Mouse (Mus musculus) neural tube, embryonic 14.5 days (tissue): ENCODE data around the gene Rab26. TPM values are rescaled to one million over a fixed set of nuclear protein-coding genes. Genes with fewer than 3 reads are reported as not detected.

Experiments
- ATAC-seq: fragments of 200-750 bp; cut with Nextera tagmentation; 2 replicates; pipeline ENCODE4 v1.8.0; 2017; ENCODE audit warnings: low read depth, mild to moderate bottlenecking, moderate TSS enrichment, moderate library complexity
- H3K27ac ChIP-seq: fragments of 300-500 bp; sonication (generic); 2 replicates; pipeline ENCODE4 v1.5.1; 2014; ENCODE audit warnings: low read depth, mild to moderate bottlenecking, control low read depth, low read length, moderate library complexity, mixed read lengths
- H3K27me3 ChIP-seq: fragments of 300-500 bp; sonication (generic); 2 replicates; pipeline ENCODE4 v1.6.1; 2014; ENCODE audit warnings: low read length; ENCODE audit not compliant: control insufficient read depth, insufficient read depth
- H3K36me3 ChIP-seq: fragments of 300-500 bp; sonication (generic); 2 replicates; pipeline ENCODE4 v1.6.1; 2014; ENCODE audit warnings: low read length, mixed read lengths; ENCODE audit not compliant: control insufficient read depth, insufficient read depth
- H3K4me1 ChIP-seq: fragments of 300-500 bp; sonication (generic); 2 replicates; pipeline ENCODE4 v1.6.1; 2014; ENCODE audit warnings: low read length; ENCODE audit not compliant: control insufficient read depth, insufficient read depth
- H3K4me2 ChIP-seq: fragments of 300-500 bp; sonication (generic); 2 replicates; pipeline ENCODE4 v1.6.1; 2014; ENCODE audit warnings: mild to moderate bottlenecking, low read depth, low read length, control low read depth
- H3K4me3 ChIP-seq: fragments of 300-500 bp; sonication (generic); 2 replicates; pipeline ENCODE4 v1.5.1; 2014; ENCODE audit warnings: low read depth, low read length, control low read depth, mixed read lengths
- H3K9ac ChIP-seq: fragments of 300-500 bp; sonication (generic); replicated peaks from 2 replicates; pipeline ENCODE4 v1.6.1; 2014; ENCODE audit warnings: low read depth, mild to moderate bottlenecking, control low read depth, low read length, mixed read lengths
- H3K9me3 ChIP-seq: fragments of 300-500 bp; sonication (generic); 2 replicates; pipeline ENCODE4 v1.6.1; 2016; ENCODE audit warnings: low read length; ENCODE audit not compliant: control insufficient read depth
- WGBS: fragments of 180-500 bp; shearing (Covaris S2); extraction: QIAGEN DNeasy Blood & Tissue Kit; methylation state at CpG from one replicate; pipeline ENCODE4 v1.1.7; 2014; 5-methylcytosine and 5-hydroxymethylcytosine counted together
- polyA plus RNA-seq: library from polyadenylated mRNA; unstranded; fragments of >200 nt; fragmentation: Nextera tagmentation; extraction: Ambion mirVana; gene quantifications from 2 replicates; pipeline ENCODE4 v1.2.1, GENCODE M21; 2014

Rab26 gene
- polyA plus RNA-seq, 1 experiment from 2014 or later, result 5.7 TPM

GRCm38 (mm10) chr17:24478663-24479380 lies 55.2 kb downstream of the Rab26 start, which contains the start of gene Mlst8:
Gene Mlst8 (minus strand): TSS chr17:24479078.
- H3K9me3 ChIP-seq, result no peaks in the 10 kb centered on the region
- H3K4me3 ChIP-seq, result peak within 1 kb of the TSS; percentile 70
- ATAC-seq, result peak; percentile 93
- 0% methylated on average over 48 of the region's 48 CpGs for WGBS
- H3K4me1 ChIP-seq, result peaks cover 11% of the 10 kb centered on the region
- peaks cover 28% of the 10 kb centered on the region for H3K36me3 ChIP-seq
- peak within 1 kb of the TSS; percentile 95 for H3K27ac ChIP-seq
- H3K9ac ChIP-seq, result peak within 1 kb of the TSS; percentile 78
- H3K4me2 ChIP-seq, result peak within 1 kb of the TSS; percentile 75
- H3K27me3 ChIP-seq, result no peaks in the 10 kb centered on the region

- H3K27ac ChIP-seq, result 0 out of 2 replicates have a peak overlapping the region, but pooled peaks have one; percentile 34
- peaks cover 29% of the 10 kb centered on the region for H3K36me3 ChIP-seq
- peaks cover 17% of the 10 kb centered on the region for H3K4me1 ChIP-seq
- WGBS, result 57% methylated on average over 11 of the region's 11 CpGs
- peak overlapping the region; percentile 70 for H3K4me3 ChIP-seq
- peak; percentile 23 for ATAC-seq
- peak overlapping the region; percentile 78 for H3K9ac ChIP-seq
- no peaks in the 10 kb centered on the region for H3K9me3 ChIP-seq
- peak overlapping the region; percentile 75 for H3K4me2 ChIP-seq
- H3K27me3 ChIP-seq, result no peaks in the 10 kb centered on the region
Measured at GRCm38 (mm10) chr17:24477985-24478600, 55.9 kb downstream of the Rab26 start.

Other genes with a start within 250 kb of the Rab26 start
- 0.68 and 0.87 TPM in 2 replicates for gene Abca17, start 183.1 kb downstream of the Rab26 start, polyA plus RNA-seq
- gene Abca3, start 182.3 kb downstream of the Rab26 start, polyA plus RNA-seq, result 33.0 and 37.1 TPM in 2 replicates
- gene Rnps1, start 119.6 kb downstream of the Rab26 start, polyA plus RNA-seq, result 285 and 287 TPM in 2 replicates
- gene Eci1, start 107.6 kb downstream of the Rab26 start, polyA plus RNA-seq, result 44.2 and 49.9 TPM in 2 replicates
- 6.5 and 7.5 TPM in 2 replicates for gene Dnase1l2, start 91.1 kb downstream of the Rab26 start, polyA plus RNA-seq
- gene E4f1, start 63.9 kb downstream of the Rab26 start, polyA plus RNA-seq, result 34.6 and 36.9 TPM in 2 replicates
- 73.3 and 75.4 TPM in 2 replicates for gene Pgp, start 63.8 kb downstream of the Rab26 start, polyA plus RNA-seq
- 0.68 TPM in 1 of 2 replicates, not detected in the other for gene Bricd5, start 60.3 kb downstream of the Rab26 start, polyA plus RNA-seq
- 36.2 and 38.0 TPM in 2 replicates for gene Mlst8, start 55.1 kb downstream of the Rab26 start, polyA plus RNA-seq
- gene Caskin1, start 45.6 kb downstream of the Rab26 start, polyA plus RNA-seq, result 44.9 and 52.2 TPM in 2 replicates
- gene Traf7, start 6.3 kb downstream of the Rab26 start, polyA plus RNA-seq, result 74.2 and 76.6 TPM in 2 replicates
- 30.8 and 37.5 TPM in 2 replicates for gene Pkd1, start 15.6 kb upstream of the Rab26 start, polyA plus RNA-seq
- 74.7 and 87.7 TPM in 2 replicates for gene Tsc2, start 98.4 kb upstream of the Rab26 start, polyA plus RNA-seq
- gene Nthl1, start 98.5 kb upstream of the Rab26 start, polyA plus RNA-seq, result 6.8 and 7.3 TPM in 2 replicates
- 49.3 and 52.6 TPM in 2 replicates for gene Slc9a3r2, start 116.1 kb upstream of the Rab26 start, polyA plus RNA-seq
- not detected in 2 replicates for gene Npw, start 124.2 kb upstream of the Rab26 start, polyA plus RNA-seq
- 22.6 and 24.5 TPM in 2 replicates for gene Zfp598, start 135.5 kb upstream of the Rab26 start, polyA plus RNA-seq
- 154 and 196 TPM in 2 replicates for gene Syngr3, start 155.7 kb upstream of the Rab26 start, polyA plus RNA-seq
- 37.0 and 40.1 TPM in 2 replicates for gene Gfer, start 161.9 kb upstream of the Rab26 start, polyA plus RNA-seq
- gene Noxo1, start 162.0 kb upstream of the Rab26 start, polyA plus RNA-seq, result 1.3 and 3.3 TPM in 2 replicates
- 59.9 and 70.1 TPM in 2 replicates for gene Tbl3, start 173.4 kb upstream of the Rab26 start, polyA plus RNA-seq
- not detected in 2 replicates for gene Rnf151, start 183.9 kb upstream of the Rab26 start, polyA plus RNA-seq
- 742 and 744 TPM in 2 replicates for gene Rps2, start 183.9 kb upstream of the Rab26 start, polyA plus RNA-seq
- gene Ndufb10, start 190.3 kb upstream of the Rab26 start, polyA plus RNA-seq, result 296 and 349 TPM in 2 replicates
- gene Rpl3l, start 193.6 kb upstream of the Rab26 start, polyA plus RNA-seq, result 0.20 TPM in 1 of 2 replicates, not detected in the other
- 21.5 and 27.7 TPM in 2 replicates for gene Msrb1, start 202.4 kb upstream of the Rab26 start, polyA plus RNA-seq
- gene Hs3st6, start 218.8 kb upstream of the Rab26 start, polyA plus RNA-seq, result 0.48 TPM in 1 of 2 replicates, not detected in the other